Mouse (Mus musculus) gastrocnemius, adult 2 months (tissue): ENCODE data around the gene Yy1. TPM values are rescaled to one million over a fixed set of nuclear protein-coding genes. Genes with fewer than 3 reads are reported as not detected.

Source experiments
- DNase-seq: peaks from one replicate; pipeline ENCODE4 v3.0.0; 2022
- H3K27ac ChIP-seq: fragments of 200-600 bp; 2 replicates; pipeline ENCODE4 v1.8.1; 2022; ENCODE audit warnings: mild to moderate bottlenecking
- H3K4me3 ChIP-seq: fragments of 200-600 bp; 2 replicates; pipeline ENCODE4 v1.8.1; 2022; ENCODE audit warnings: mild to moderate bottlenecking, moderate library complexity
- CTCF ChIP-seq: fragments of 200-600 bp; IDR thresholded peaks from 2 replicates; pipeline ENCODE4 v1.8.1; 2022; ENCODE audit warnings: antibody characterized with exemption, mild to moderate bottlenecking, moderate library complexity
- intact Hi-C: fragments of 180-260 bp; cut with DNase I; formaldehyde crosslinking; loops from one replicate; pipeline ENCODE4 v1.15.1; 2025
- total RNA-seq, 2 experiments: library from RNA; stranded (reverse); gene quantifications; 2 replicates each; pipeline ENCODE4 v1.2.3; 2021

Gene Yy1
- total RNA-seq, 2 experiments from 2014 or later: 33.4 to 35.6 TPM

- no peak for DNase-seq
- H3K27ac ChIP-seq: no peak overlapping the region
- intact Hi-C loops: no loop called here
- H3K4me3 ChIP-seq: no peak overlapping the region
- TF ChIP-seq CTCF: no peak
Observed at GRCm38 (mm10) chr12:108760016-108760415, 32.8 kb upstream of the Yy1 start.

DNA sequence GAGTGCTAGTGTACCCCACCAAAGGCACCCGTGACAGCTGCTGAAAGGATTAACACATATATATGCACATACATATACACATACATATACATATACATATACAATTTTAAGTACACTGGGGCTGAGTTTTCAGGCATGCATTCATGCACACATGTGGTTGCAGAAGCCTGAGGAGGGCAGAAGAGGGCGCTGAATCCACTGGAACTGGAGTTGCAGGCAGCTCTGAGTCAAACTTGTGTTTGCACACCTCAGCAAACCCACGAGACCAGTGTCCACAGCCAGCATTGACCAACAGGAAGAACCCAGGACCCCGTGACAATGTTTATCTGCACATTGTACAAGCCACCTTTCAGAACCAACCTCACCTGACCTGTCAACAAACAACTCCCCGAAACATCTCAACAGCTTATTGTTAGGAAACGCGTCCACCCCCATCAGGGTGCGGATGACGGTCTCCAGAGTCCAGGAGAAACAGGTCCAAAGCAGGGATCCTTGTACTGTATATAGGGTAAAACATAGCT is 32.2 kb upstream of the Yy1 start:
- H3K4me3 ChIP-seq: no peak overlapping the region
- peak; percentile 35; the same call in 1 of the 2 replicates for TF ChIP-seq CTCF
- intact Hi-C loops: no loop called here
- DNase-seq: no peak
- peak overlapping the region; percentile 63 for H3K27ac ChIP-seq

- H3K27ac ChIP-seq: peak overlapping the region; percentile 63
- intact Hi-C loops: no loop called here
- no peak for DNase-seq
- H3K4me3 ChIP-seq: peak overlapping the region; percentile 3; the same call in 1 of the 2 replicates
- TF ChIP-seq CTCF: no peak
Observed at GRCm38 (mm10) chr12:108761209-108761608, 31.6 kb upstream of the Yy1 start.

DNA sequence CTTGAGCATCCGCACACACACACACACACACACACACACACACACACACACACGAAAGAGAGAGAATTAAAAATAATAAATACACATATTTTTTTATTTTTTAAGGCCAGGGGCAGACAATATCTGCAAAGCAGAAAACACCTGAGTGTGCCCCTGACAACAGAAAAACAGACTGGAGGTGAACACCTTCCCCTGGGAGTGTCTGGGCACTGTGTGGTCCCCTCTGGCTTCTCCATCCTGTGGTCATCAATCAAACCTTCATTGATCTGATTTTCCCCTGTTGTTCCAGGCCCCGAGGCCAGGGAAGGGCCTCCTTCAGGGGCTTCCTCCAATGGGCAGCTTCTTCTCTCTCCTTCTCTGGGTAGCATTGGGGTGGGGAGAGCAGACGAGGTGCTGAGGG is 31.1 kb upstream of the Yy1 start:
- intact Hi-C loops: no loop called here
- Histone ChIP-seq H3K4me3 (no peak overlapping the region), H3K27ac (0 out of 2 replicates have a peak overlapping the region, but pooled peaks have one; percentile 20)
- TF ChIP-seq CTCF: no peak
- DNase-seq: no peak

DNA sequence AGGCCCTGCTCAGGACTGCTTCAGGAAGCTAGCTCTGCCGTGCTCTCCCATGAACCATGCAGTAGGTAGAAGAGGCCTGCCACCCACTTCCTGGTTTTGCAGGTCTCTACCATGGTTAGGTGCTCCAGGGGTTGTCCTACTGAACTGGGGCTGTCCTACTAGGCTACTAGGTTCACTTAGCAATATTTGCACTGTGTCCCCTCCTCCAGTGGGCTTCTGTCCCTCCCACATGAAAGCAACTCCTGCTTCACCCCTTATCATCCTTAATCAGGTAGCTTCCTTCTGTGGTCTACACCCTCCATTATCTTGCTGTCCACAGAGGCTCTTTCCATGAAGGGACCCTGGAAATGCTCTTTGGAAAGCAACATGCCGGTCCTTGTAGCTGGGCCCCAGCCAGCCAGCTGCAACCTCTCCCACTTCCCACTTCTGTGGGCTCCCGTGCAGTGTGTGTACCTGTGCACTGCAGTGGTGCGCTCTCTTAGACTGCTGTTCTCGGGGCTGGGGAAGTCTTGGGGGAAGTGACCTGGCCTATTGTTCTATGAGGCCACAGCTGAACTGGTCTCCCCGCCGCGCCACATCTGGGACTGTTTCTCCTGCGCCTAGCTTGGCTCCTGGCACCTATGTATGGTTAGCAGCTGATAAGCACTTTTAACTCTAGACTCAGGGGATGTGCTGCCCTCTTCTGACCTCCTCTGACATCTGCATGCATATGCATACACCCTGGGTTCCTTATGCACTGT is 29.5 kb upstream of the Yy1 start:
- DNase-seq: no peak
- intact Hi-C loops: no loop called here
- H3K27ac ChIP-seq: peak overlapping the region; percentile 38; the same call in 1 of the 2 replicates

DNA sequence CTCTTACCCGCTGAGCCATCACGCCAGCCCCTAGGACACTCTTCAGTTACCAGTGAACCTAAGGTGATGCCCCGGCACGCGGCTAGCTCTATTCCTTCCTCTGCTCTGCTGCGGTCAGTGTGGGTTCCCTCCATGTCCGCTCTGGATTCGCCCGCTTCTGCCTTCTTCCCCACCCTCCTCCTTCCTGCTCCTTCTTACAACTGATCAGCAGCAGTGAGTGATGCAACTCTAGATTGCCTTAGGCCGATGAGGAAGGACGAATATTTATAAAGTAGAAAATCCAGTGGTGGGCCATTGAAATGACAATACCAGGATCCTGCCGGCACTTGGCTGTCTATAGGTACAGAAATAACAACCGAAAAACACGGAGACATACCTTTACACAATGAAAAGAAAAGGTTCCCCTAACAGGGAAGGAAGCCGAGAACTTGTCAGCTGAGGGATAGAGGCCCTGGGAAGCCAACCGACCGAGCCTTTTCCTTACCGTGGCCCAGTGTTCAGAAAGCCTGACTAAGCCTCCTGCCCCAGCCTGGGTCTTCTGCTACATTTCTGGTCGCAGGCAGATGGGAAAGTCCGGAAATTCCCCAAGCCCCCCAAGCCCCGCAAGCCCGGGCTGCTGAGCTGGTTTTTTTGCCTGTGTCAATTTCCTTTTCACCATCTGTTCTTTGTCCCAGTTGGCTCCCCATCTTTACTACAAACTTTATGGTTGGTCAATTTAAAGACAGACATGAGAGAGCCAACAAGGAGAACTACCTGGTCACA is 27.7 kb upstream of the Yy1 start:
- intact Hi-C loops: no loop called here
- no peak for TF ChIP-seq CTCF
- Histone ChIP-seq H3K27ac (peak overlapping the region; percentile 87), H3K4me3 (peak overlapping the region; percentile 72)
- no peak for DNase-seq

More for the DNA sequence above, 29.5 kb upstream of the Yy1 start:
- H3K4me3 ChIP-seq: no peak overlapping the region
- TF ChIP-seq CTCF: peak; percentile 42; the same call in 1 of the 2 replicates

GRCm38 (mm10) chr12:108765751-108766221 is 27.0 kb upstream of the Yy1 start:
- peak; percentile 87 for DNase-seq
- Histone ChIP-seq H3K4me3 (peak overlapping the region; percentile 72), H3K27ac (peak overlapping the region; percentile 87)
- intact Hi-C loops: no loop called here
- TF ChIP-seq CTCF: no peak

- peak; percentile 30 for DNase-seq
- Histone ChIP-seq H3K4me3 (peak overlapping the region; percentile 72), H3K27ac (peak overlapping the region; percentile 87)
- intact Hi-C loops: no loop called here
- TF ChIP-seq CTCF: no peak
Observed at GRCm38 (mm10) chr12:108766316-108766715, 26.5 kb upstream of the Yy1 start.

- Histone ChIP-seq H3K27ac (peak overlapping the region; percentile 87), H3K4me3 (peak overlapping the region; percentile 72)
- no peak for DNase-seq
- intact Hi-C loops: no loop called here
- no peak for TF ChIP-seq CTCF
Observed at GRCm38 (mm10) chr12:108766866-108767265, 25.9 kb upstream of the Yy1 start.

GRCm38 (mm10) chr12:108768196-108768854 is 24.4 kb upstream of the Yy1 start:
- peak; percentile 37 for DNase-seq
- intact Hi-C loops: no loop called here
- H3K27ac ChIP-seq: no peak overlapping the region
- no peak overlapping the region for H3K4me3 ChIP-seq
- TF ChIP-seq CTCF: no peak

DNA sequence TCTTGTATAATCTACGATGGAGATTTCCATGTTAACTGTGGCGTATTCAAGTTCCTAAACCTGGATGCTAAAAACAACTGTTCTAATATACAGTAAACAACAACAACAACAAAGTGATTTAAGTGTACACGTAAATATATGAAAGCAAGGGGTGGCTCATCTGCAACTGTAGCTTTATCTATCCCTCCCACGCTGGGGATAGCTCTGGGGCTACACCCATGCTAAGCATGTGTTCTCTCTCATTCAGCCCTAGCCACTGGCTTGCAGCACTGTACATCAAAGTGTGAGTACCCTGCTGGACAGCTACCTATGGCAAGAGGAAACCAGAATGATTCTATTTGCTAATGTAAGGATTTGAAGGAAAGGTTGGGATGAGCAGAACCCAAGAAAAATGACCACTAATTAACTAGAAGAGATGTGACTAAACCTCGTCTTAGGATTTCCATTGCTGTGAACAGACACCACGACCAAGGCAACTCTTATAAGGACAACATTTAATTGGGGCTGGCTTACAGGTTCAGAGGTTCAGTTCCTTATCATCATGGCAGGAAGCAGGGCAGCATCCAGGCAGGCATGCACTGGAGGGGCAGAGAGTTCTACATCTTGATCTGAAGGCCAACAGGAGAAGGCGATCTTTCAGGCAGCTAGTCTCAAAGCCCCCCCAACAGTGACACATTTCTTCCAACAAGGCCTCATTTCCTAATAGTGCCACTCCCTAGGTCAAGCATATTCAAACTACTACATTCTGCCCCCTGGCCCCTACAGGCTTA is 12.5 kb upstream of the Yy1 start:
- Histone ChIP-seq H3K4me3 (no peak overlapping the region), H3K27ac (no peak overlapping the region)
- no peak for TF ChIP-seq CTCF
- intact Hi-C loops: no loop called here
- no peak for DNase-seq

- no peak for DNase-seq
- intact Hi-C loops: no loop called here
- Histone ChIP-seq H3K27ac (no peak overlapping the region), H3K4me3 (no peak overlapping the region)
- TF ChIP-seq CTCF: no peak
Observed at GRCm38 (mm10) chr12:108785161-108785560, 7.6 kb upstream of the Yy1 start.
